ENCODE assay signal across 16 mouse cellular contexts in genomic region chr17:15518766-15519165, GRCm38 (mm10).
"Had no signal": no experiment of that assay in that cellular context is flagged by ENCODE, and none has a peak within 500 bp of the region (broad histone marks: within the 10 kb centered on the region; RNA-seq: fewer than 3 reads in every experiment).

No protein-coding gene starts in this region.

- ATAC-seq: intestine, embryonic 16.5 days; liver, embryonic 12.5 days had no signal

- DNase-seq: gastrocnemius, adult 2 months; gastrocnemius, postnatal 10 days; gastrocnemius, postnatal 25 days; heart, adult 18-20 months; heart, postnatal 10 days; heart, postnatal 4 days; kidney, adult 11 months; kidney, adult 2 months; kidney, adult 9 months; kidney, postnatal 14 days; kidney, postnatal 36 days; layer of hippocampus, adult 9-11 months; layer of hippocampus, postnatal 36 days; left cerebral cortex, postnatal 4 days had no signal
